Mouse (Mus musculus) mature B cell (primary cell): ENCODE data around the gene Vmn2r1.

Experiments
- in situ Hi-C: fragments of 300-500 bp; cut with MboI; formaldehyde crosslinking; loops from 2 replicates; pipeline ENCODE4 v1.14.3; 2019

The Vmn2r1 gene

GRCm38 (mm10) chr3:64081247-64081646 lies at the start of gene Vmn2r1:
TSS of gene Vmn2r1 (plus strand) at chr3:64081547.
- in situ Hi-C loops, result no loop called here

- in situ Hi-C loops, result no loop called here
These were observed 43.1 kb upstream of the Vmn2r1 start for GRCm38 (mm10) chr3:64038136-64038841.

GRCm38 (mm10) chr3:64039818-64040784 lies 41.2 kb upstream of the Vmn2r1 start:
- in situ Hi-C loops, result no loop called here

GRCm38 (mm10) chr3:64112707-64113106 lies 31.4 kb downstream of the Vmn2r1 start:
- in situ Hi-C loops, result no loop called here

- in situ Hi-C loops, result no loop called here
These were observed 32.2 kb downstream of the Vmn2r1 start for GRCm38 (mm10) chr3:64113352-64114046.

GRCm38 (mm10) chr3:64141878-64142508 lies 60.6 kb downstream of the Vmn2r1 start, which contains the start of gene Vmn2r2:
TSS of gene Vmn2r2 (minus strand) at chr3:64141928.
- in situ Hi-C loops, result no loop called here
